In the genomic region with DNA sequence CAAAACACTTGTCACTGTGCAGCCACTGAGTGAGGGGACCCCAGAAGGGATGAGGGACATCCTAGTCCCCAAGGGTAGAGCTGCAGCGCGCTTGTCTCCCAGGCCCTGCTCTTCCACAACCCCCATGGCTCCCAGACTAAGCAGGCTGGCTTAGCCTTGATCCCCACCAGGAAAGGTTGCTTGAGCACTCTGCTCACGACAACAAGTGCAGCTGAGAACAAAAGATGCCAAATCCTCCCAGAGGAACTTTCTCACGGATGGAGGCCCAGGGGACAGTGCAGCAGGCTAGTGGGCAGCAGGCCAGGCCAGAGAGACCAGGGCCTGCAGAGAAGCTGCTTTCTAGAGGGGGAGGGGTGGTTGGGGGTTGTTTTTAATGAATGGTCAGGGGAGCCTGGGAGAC, we compare ENCODE assay signal across 14 mouse cellular contexts. TPM values are rescaled to one million over a fixed set of nuclear protein-coding genes. Genes with fewer than 3 reads are reported as not detected.
DNase-seq lines count a peak whose midpoint lies in the region; ATAC-seq and TF ChIP-seq lines count a peak whose summit lies in the region.
"Had no signal": no experiment of that assay in that cellular context is flagged by ENCODE, and none has a peak within 500 bp of the region (broad histone marks: within the 10 kb centered on the region; RNA-seq: fewer than 3 reads in every experiment).

No protein-coding gene starts in this region.

- no peak overlapping the region for H3K4me3 ChIP-seq in heart, embryonic 10.5 days
- no peak overlapping the region for H3K4me3 ChIP-seq in hindbrain, embryonic 10.5 days
- no peak overlapping the region for H3K4me3 ChIP-seq in midbrain, embryonic 13.5 days (replicated peaks)
- H3K4me3 ChIP-seq in liver, postnatal 0 days (ENCODE audit: low read depth, low read length): no peak overlapping the region
- H3K4me3 ChIP-seq: embryonic facial prominence, embryonic 10.5 days; heart, embryonic 15.5 days; liver, embryonic 12.5 days had no signal

- no peaks in the 10 kb centered on the region for H3K4me1 ChIP-seq in heart, embryonic 10.5 days
- peaks cover 10% of the 10 kb centered on the region for H3K4me1 ChIP-seq in hindbrain, embryonic 10.5 days (replicated peaks)
- H3K4me1 ChIP-seq in midbrain, embryonic 13.5 days (replicated peaks): peaks cover 14% of the 10 kb centered on the region
- peaks cover 2% of the 10 kb centered on the region; the same call in 1 of the 2 replicates for H3K4me1 ChIP-seq in liver, postnatal 0 days (ENCODE audit: insufficient read depth)
- H3K4me1 ChIP-seq: liver, embryonic 12.5 days had no signal

- ATAC-seq in midbrain, embryonic 13.5 days: peak; percentile 89
- no peak for ATAC-seq in liver, postnatal 0 days
- ATAC-seq: liver, embryonic 12.5 days had no signal

- no peak for TF ChIP-seq CTCF in liver, postnatal 0 days (IDR thresholded peaks at IDR 0.05; ENCODE audit: low read depth)

- no peak overlapping the region for H3K9ac ChIP-seq in midbrain, embryonic 13.5 days (replicated peaks)
- H3K9ac ChIP-seq in liver, postnatal 0 days (replicated peaks): no peak overlapping the region; the same call in 1 of the 2 replicates
- H3K9ac ChIP-seq: heart, embryonic 15.5 days; liver, embryonic 12.5 days had no signal

- no peak for TF ChIP-seq EP300 in liver, postnatal 0 days (IDR thresholded peaks at IDR 0.05; ENCODE audit: low read depth)

- intact Hi-C loops in heart, postnatal 36 days (cut with DNase I): loop anchor here (5.0 kb wide), 1 partner anchor 130 kb away; no protein-coding TSS in a partner anchor

- WGBS in heart, embryonic 10.5 days: 58% methylated on average over 4 of the region's 4 CpGs
- WGBS in hindbrain, embryonic 10.5 days: 41% methylated on average over 4 of the region's 4 CpGs
- WGBS in midbrain, embryonic 13.5 days: 20% methylated on average over 4 of the region's 4 CpGs
- 59% methylated on average over 4 of the region's 4 CpGs for WGBS in liver, postnatal 0 days (ENCODE audit: insufficient replicate concordance)

- H3K27me3 ChIP-seq in heart, embryonic 10.5 days (ENCODE audit: insufficient read depth, poor library complexity, severe bottlenecking): no peaks in the 10 kb centered on the region
- no peaks in the 10 kb centered on the region; the same call in 1 of the 2 replicates for H3K27me3 ChIP-seq in hindbrain, embryonic 10.5 days (ENCODE audit: insufficient read depth, poor library complexity, severe bottlenecking)
- H3K27me3 ChIP-seq in midbrain, embryonic 13.5 days: no peaks in the 10 kb centered on the region
- H3K27me3 ChIP-seq in liver, postnatal 0 days (ENCODE audit: insufficient read depth, low read length): no peaks in the 10 kb centered on the region
- H3K27me3 ChIP-seq: liver, embryonic 12.5 days had no signal

- H3K9me3 ChIP-seq in heart, embryonic 10.5 days: no peaks in the 10 kb centered on the region
- no peaks in the 10 kb centered on the region for H3K9me3 ChIP-seq in hindbrain, embryonic 10.5 days
- no peaks in the 10 kb centered on the region for H3K9me3 ChIP-seq in midbrain, embryonic 13.5 days
- no peaks in the 10 kb centered on the region for H3K9me3 ChIP-seq in liver, postnatal 0 days (ENCODE audit: low read length)
- H3K9me3 ChIP-seq: embryonic facial prominence, embryonic 10.5 days; heart, embryonic 15.5 days; liver, embryonic 12.5 days had no signal

- no peaks in the 10 kb centered on the region for H3K36me3 ChIP-seq in heart, embryonic 10.5 days
- no peaks in the 10 kb centered on the region for H3K36me3 ChIP-seq in hindbrain, embryonic 10.5 days
- H3K36me3 ChIP-seq in midbrain, embryonic 13.5 days: no peaks in the 10 kb centered on the region
- H3K36me3 ChIP-seq in liver, postnatal 0 days (replicated peaks; ENCODE audit: insufficient read depth, low read length): no peaks in the 10 kb centered on the region
- H3K36me3 ChIP-seq: embryonic facial prominence, embryonic 10.5 days; heart, embryonic 15.5 days; liver, embryonic 12.5 days had no signal

- H3K27ac ChIP-seq in heart, embryonic 10.5 days: 0 out of 2 replicates have a peak overlapping the region, but pooled peaks have one; percentile 0
- H3K27ac ChIP-seq in hindbrain, embryonic 10.5 days: peak overlapping the region; percentile 73
- H3K27ac ChIP-seq in midbrain, embryonic 13.5 days: peak overlapping the region; percentile 35
- H3K27ac ChIP-seq in liver, postnatal 0 days (ENCODE audit: low read depth): no peak overlapping the region
- H3K27ac ChIP-seq: embryonic facial prominence, embryonic 10.5 days; heart, embryonic 15.5 days; liver, embryonic 12.5 days had no signal

- no peak overlapping the region for H3K4me2 ChIP-seq in midbrain, embryonic 13.5 days (replicated peaks)
- no peak overlapping the region for H3K4me2 ChIP-seq in liver, postnatal 0 days (ENCODE audit: low read depth, low read length)
- H3K4me2 ChIP-seq: heart, embryonic 15.5 days; liver, embryonic 12.5 days had no signal

- no peak for DNase-seq in heart, embryonic 10.5 days (ENCODE audit: low spot score)
- no peak for DNase-seq in heart, postnatal 36 days
- DNase-seq in adipocyte (ENCODE audit: low spot score): peak; percentile 83
- no peak for DNase-seq in hindbrain, embryonic 10.5 days (ENCODE audit: low spot score)
- DNase-seq in T-cell, adult 2 months (ENCODE audit: low spot score): no peak
- DNase-seq in layer of hippocampus, adult 9-11 months: no peak
- DNase-seq in liver, postnatal 0 days: no peak
- DNase-seq: cerebellum, adult 8-10 months; lung, postnatal 10 days; spleen, adult 18-20 months had no signal

RNA-seq across cellular contexts. Expression of a gene that starts 15.5 kb away (rescaled TPM):
- 7.9 and 11.5 TPM in 2 replicates for polyA plus RNA-seq in heart, embryonic 10.5 days (2016; fragmentation: Nextera tagmentation; extraction: Ambion mirVana)
- total RNA-seq in heart, postnatal 36 days (2021): 10 to 100 TPM; 60.8 to 87.4 TPM
- polyA plus RNA-seq in hindbrain, embryonic 10.5 days (2016; fragmentation: Nextera tagmentation; extraction: Ambion mirVana): 4.1 and 4.9 TPM in 2 replicates
- 8.7 and 9.0 TPM in 2 replicates for polyA plus RNA-seq in midbrain, embryonic 13.5 days (2015; fragmentation: Nextera tagmentation; extraction: Ambion mirVana)
- polyA plus RNA-seq in liver, postnatal 0 days (2015; fragmentation: Nextera tagmentation; extraction: Ambion mirVana): 22.4 and 45.6 TPM in 2 replicates

RNA-seq across cellular contexts. Expression of a gene that starts 18.3 kb away (rescaled TPM):
- 0.12 TPM in 1 of 2 replicates, not detected in the other for polyA plus RNA-seq in heart, embryonic 10.5 days (2016; fragmentation: Nextera tagmentation; extraction: Ambion mirVana)
- total RNA-seq in heart, postnatal 36 days (2021): under 1 TPM in 1 of 2 experiments, not detected in 1; 0.35 TPM
- polyA plus RNA-seq in hindbrain, embryonic 10.5 days (2016; fragmentation: Nextera tagmentation; extraction: Ambion mirVana): 1.2 and 2.0 TPM in 2 replicates
- polyA plus RNA-seq in midbrain, embryonic 13.5 days (2015; fragmentation: Nextera tagmentation; extraction: Ambion mirVana): 6.7 and 8.4 TPM in 2 replicates
- polyA plus RNA-seq in liver, postnatal 0 days (2015; fragmentation: Nextera tagmentation; extraction: Ambion mirVana): 0.06 TPM in 1 of 2 replicates, not detected in the other
- polyA plus RNA-seq: liver, embryonic 12.5 days had no signal

RNA-seq across cellular contexts. Expression of a gene that starts 39.3 kb away (rescaled TPM):
- 0.93 and 1.3 TPM in 2 replicates for polyA plus RNA-seq in heart, embryonic 10.5 days (2016; fragmentation: Nextera tagmentation; extraction: Ambion mirVana)
- 1 to 10 TPM; 1.9 to 2.2 TPM for total RNA-seq in heart, postnatal 36 days (2021)
- polyA plus RNA-seq in hindbrain, embryonic 10.5 days (2016; fragmentation: Nextera tagmentation; extraction: Ambion mirVana): 1.7 and 2.9 TPM in 2 replicates
- polyA plus RNA-seq in midbrain, embryonic 13.5 days (2015; fragmentation: Nextera tagmentation; extraction: Ambion mirVana): 28.3 and 30.8 TPM in 2 replicates
- polyA plus RNA-seq in liver, postnatal 0 days (2015; fragmentation: Nextera tagmentation; extraction: Ambion mirVana): 104 and 114 TPM in 2 replicates
